Mouse (Mus musculus) lung, embryonic 14.5 days (tissue): Measurements from ENCODE around the gene Bcl2l1. TPM values are rescaled to one million over a fixed set of nuclear protein-coding genes. Genes with fewer than 3 reads are reported as not detected.

Experiments used
- ATAC-seq: fragments of 200-750 bp; cut with Nextera tagmentation; 2 replicates; pipeline ENCODE4 v1.8.0; 2017; ENCODE audit warnings: mild to moderate bottlenecking, moderate TSS enrichment, moderate library complexity; ENCODE audit not compliant: insufficient read depth
- DNase-seq: peaks from one replicate; pipeline ENCODE4 v3.0.0-alpha.2; 2015
- H3K27ac ChIP-seq: fragments of 300-500 bp; sonication (generic); 2 replicates; pipeline ENCODE4 v1.5.1; 2014; ENCODE audit warnings: low read depth, mild to moderate bottlenecking, moderate library complexity
- H3K27me3 ChIP-seq: fragments of 300-500 bp; sonication (generic); 2 replicates; pipeline ENCODE4 v1.6.1; 2014; ENCODE audit warnings: low read length, control low read depth; ENCODE audit not compliant: insufficient read depth
- H3K36me3 ChIP-seq: fragments of 300-500 bp; sonication (generic); 2 replicates; pipeline ENCODE4 v1.6.1; 2014; ENCODE audit warnings: control low read depth; ENCODE audit not compliant: insufficient read depth
- H3K4me1 ChIP-seq: fragments of 300-500 bp; sonication (generic); 2 replicates; pipeline ENCODE4 v1.6.1; 2014; ENCODE audit warnings: antibody characterized with exemption, control low read depth; ENCODE audit not compliant: insufficient read depth
- H3K4me2 ChIP-seq: fragments of 300-500 bp; sonication (generic); 2 replicates; pipeline ENCODE4 v1.6.1; 2014; ENCODE audit warnings: mild to moderate bottlenecking
- H3K4me3 ChIP-seq: fragments of 300-500 bp; sonication (generic); 2 replicates; pipeline ENCODE4 v1.5.1; 2014; ENCODE audit warnings: low read depth, low read length
- H3K9ac ChIP-seq: fragments of 300-500 bp; sonication (generic); 2 replicates; pipeline ENCODE4 v1.6.1; 2014
- H3K9me3 ChIP-seq: fragments of 300-500 bp; sonication (generic); 2 replicates; pipeline ENCODE4 v1.6.1; 2016; ENCODE audit warnings: low read depth, low read length, control low read depth
- CTCF ChIP-seq: IDR thresholded peaks from 2 replicates; pipeline ENCODE4 v1.5.1; 2016; ENCODE audit warnings: antibody characterized with exemption, low read depth
- WGBS: fragments of 180-500 bp; shearing (Covaris S2); extraction: QIAGEN DNeasy Blood & Tissue Kit; methylation state at CpG from one replicate; pipeline ENCODE4 v1.1.7; 2014; 5-methylcytosine and 5-hydroxymethylcytosine counted together
- polyA plus RNA-seq: library from polyadenylated mRNA; unstranded; fragments of >200 nt; fragmentation: Nextera tagmentation; extraction: Ambion mirVana; gene quantifications from 2 replicates; pipeline ENCODE4 v1.2.1, GENCODE M21; 2014

The Bcl2l1 gene
- polyA plus RNA-seq, 1 experiment from 2014 or later = 102 TPM

DNA sequence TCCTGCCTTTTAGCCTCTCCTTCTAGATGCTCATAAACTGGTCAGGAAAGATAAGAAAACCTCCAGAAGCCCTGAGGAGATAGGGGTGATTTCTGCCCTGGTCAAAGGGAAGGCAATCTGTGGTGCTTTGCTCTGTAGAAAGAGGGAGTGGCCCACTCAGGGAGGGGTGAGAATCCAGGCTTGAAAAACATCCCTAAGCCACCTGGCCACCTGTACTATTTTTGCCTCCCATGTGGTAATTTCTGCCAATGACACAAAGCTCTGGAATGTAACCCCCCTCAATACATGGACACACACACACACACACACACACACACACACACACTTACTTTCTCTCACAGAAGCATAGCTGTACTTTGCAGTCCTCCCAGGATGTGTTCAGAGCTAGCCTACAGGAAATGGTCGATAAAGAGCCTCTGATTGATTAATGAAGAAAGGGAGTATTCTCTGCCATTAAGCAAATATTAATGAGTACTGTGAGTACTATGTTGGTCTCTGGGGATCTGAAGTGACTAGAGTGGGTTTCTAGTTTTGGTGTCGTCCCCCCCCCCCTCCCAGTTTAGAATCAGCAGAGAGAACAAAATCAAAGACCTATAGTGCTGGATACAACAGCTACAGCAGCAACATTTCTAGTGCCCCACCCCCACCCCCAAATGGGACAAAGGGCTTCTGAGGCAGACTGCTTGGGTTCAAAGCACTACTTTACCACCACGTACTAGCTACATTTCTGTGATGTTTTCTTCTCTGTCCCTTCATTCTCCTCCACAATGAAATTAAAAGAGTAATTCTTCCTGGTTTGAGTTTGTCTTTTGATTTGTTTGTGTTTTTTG is 20.0 kb downstream of the Bcl2l1 start:
- H3K36me3 ChIP-seq = 0 out of 2 replicates have a peak, but pooled peaks cover 4% of the 10 kb centered on the region
- no peak overlapping the region for H3K9ac ChIP-seq
- TF ChIP-seq CTCF = no peak
- ATAC-seq (peak; percentile 35), DNase-seq (no peak)
- no peak overlapping the region for H3K4me2 ChIP-seq
- 30% methylated on average over 3 of the region's 3 CpGs for WGBS
- no peaks in the 10 kb centered on the region for H3K9me3 ChIP-seq
- H3K4me1 ChIP-seq = peaks cover 15% of the 10 kb centered on the region
- H3K4me3 ChIP-seq = no peak overlapping the region
- H3K27me3 ChIP-seq = no peaks in the 10 kb centered on the region
- H3K27ac ChIP-seq = peak overlapping the region; percentile 52; the same call in 1 of the 2 replicates

GRCm38 (mm10) chr2:152810158-152810941 is 21.2 kb downstream of the Bcl2l1 start:
- Histone ChIP-seq H3K36me3 (0 out of 2 replicates have a peak, but pooled peaks cover 4% of the 10 kb centered on the region), H3K27me3 (no peaks in the 10 kb centered on the region), H3K4me1 (0 out of 2 replicates have a peak, but pooled peaks cover 7% of the 10 kb centered on the region), H3K27ac (no peak overlapping the region), H3K9ac (no peak overlapping the region), H3K4me3 (no peak overlapping the region), H3K9me3 (no peaks in the 10 kb centered on the region), H3K4me2 (no peak overlapping the region)
- WGBS = 82% methylated on average over 5 of the region's 5 CpGs
- TF ChIP-seq CTCF = no peak
- DNase-seq (no peak), ATAC-seq (no peak)

DNA sequence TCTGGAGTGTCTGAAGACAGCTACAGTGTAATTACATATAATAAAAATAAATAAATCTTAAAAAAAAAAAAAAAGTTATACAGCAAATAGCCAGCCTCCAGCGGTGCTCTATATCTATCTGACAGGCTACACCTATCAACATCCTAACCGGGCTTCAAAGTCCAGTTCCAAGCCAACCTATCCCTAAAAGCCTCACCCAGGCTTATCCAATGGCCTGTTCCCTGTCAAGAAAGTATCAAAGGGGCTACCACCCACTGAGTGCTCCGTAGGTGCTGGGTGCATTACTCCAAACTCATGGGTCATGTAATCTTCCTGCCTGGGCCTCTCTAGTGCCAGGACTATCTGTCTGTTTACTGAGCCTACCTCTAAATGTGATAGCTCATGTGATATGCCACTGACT is 23.4 kb downstream of the Bcl2l1 start:
- H3K27ac ChIP-seq = no peak overlapping the region
- DNase-seq = no peak
- no peak overlapping the region for H3K4me3 ChIP-seq
- H3K9me3 ChIP-seq = no peaks in the 10 kb centered on the region
- WGBS = 68% methylated on average over 3 of the region's 3 CpGs
- H3K4me1 ChIP-seq = peaks cover 15% of the 10 kb centered on the region
- H3K4me2 ChIP-seq = no peak overlapping the region
- peaks cover 7% of the 10 kb centered on the region; the same call in 1 of the 2 replicates for H3K36me3 ChIP-seq
- ATAC-seq = no peak
- no peak overlapping the region for H3K9ac ChIP-seq
- no peak for TF ChIP-seq CTCF
- H3K27me3 ChIP-seq = no peaks in the 10 kb centered on the region

DNA sequence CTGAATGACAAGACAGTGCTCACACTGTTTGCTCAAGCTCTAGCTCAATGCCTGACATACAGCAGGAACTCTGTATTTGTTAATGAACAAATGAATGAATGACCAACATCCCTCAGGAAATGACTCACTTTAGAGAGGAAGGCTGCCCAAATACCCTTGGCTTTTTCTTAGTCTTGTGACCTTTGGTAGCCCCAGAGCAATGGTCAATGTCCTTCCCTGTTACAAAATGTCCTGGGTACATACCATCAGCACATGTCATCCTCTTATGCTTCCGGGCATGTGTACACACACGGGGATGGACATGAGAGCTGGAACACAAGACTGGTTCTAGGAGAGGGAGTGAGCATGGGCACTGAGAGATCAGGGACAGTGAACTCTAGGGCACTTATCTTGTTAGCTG is 25.5 kb downstream of the Bcl2l1 start:
- 56% methylated on average over 2 of the region's 2 CpGs for WGBS
- Histone ChIP-seq H3K27me3 (no peaks in the 10 kb centered on the region), H3K36me3 (peaks cover 7% of the 10 kb centered on the region; the same call in 1 of the 2 replicates), H3K9ac (no peak overlapping the region), H3K4me1 (peaks cover 12% of the 10 kb centered on the region), H3K4me3 (no peak overlapping the region), H3K9me3 (no peaks in the 10 kb centered on the region), H3K27ac (no peak overlapping the region), H3K4me2 (no peak overlapping the region)
- DNase-seq = no peak
- no peak for ATAC-seq
- no peak for TF ChIP-seq CTCF

GRCm38 (mm10) chr2:152805111-152805490 is 26.4 kb downstream of the Bcl2l1 start:
- no peak overlapping the region for H3K4me2 ChIP-seq
- peak overlapping the region; percentile 69; the same call in 1 of the 2 replicates for H3K27ac ChIP-seq
- ATAC-seq (peak; percentile 59), DNase-seq (no peak)
- H3K9me3 ChIP-seq = no peaks in the 10 kb centered on the region
- no peaks in the 10 kb centered on the region for H3K27me3 ChIP-seq
- WGBS = 48% methylated on average over 5 of the region's 5 CpGs
- H3K4me1 ChIP-seq = peaks cover 12% of the 10 kb centered on the region
- no peak overlapping the region for H3K4me3 ChIP-seq
- no peak for TF ChIP-seq CTCF
- H3K36me3 ChIP-seq = peaks cover 7% of the 10 kb centered on the region; the same call in 1 of the 2 replicates
- H3K9ac ChIP-seq = no peak overlapping the region

- ATAC-seq (peak; percentile 82), DNase-seq (peak; percentile 44)
- 9% methylated on average over 6 of the region's 6 CpGs for WGBS
- Histone ChIP-seq H3K4me3 (no peak overlapping the region), H3K9ac (no peak overlapping the region), H3K4me2 (0 out of 2 replicates have a peak overlapping the region, but pooled peaks have one; percentile 10), H3K4me1 (peaks cover 12% of the 10 kb centered on the region), H3K9me3 (no peaks in the 10 kb centered on the region), H3K27ac (peak overlapping the region; percentile 69; the same call in 1 of the 2 replicates), H3K36me3 (peaks cover 7% of the 10 kb centered on the region; the same call in 1 of the 2 replicates), H3K27me3 (no peaks in the 10 kb centered on the region)
- TF ChIP-seq CTCF = no peak
Observed at GRCm38 (mm10) chr2:152804408-152805110, 27.0 kb downstream of the Bcl2l1 start.
